Mouse (Mus musculus) adrenal gland, adult 8-10 months (tissue): Measurements from ENCODE around the gene Ppcs. TPM values are rescaled to one million over a fixed set of nuclear protein-coding genes. Genes with fewer than 3 reads are reported as not detected.

Experiments used
- DNase-seq: peaks from one replicate; pipeline ENCODE4 v3.0.0; 2022
- total RNA-seq, 4 experiments: library from RNA; stranded (reverse); gene quantifications; 2 replicates each; pipeline ENCODE4 v1.2.4; 2022

Gene Ppcs
- 10 to 100 TPM; 47.3 to 58.1 (median 49.5) TPM for total RNA-seq

DNA sequence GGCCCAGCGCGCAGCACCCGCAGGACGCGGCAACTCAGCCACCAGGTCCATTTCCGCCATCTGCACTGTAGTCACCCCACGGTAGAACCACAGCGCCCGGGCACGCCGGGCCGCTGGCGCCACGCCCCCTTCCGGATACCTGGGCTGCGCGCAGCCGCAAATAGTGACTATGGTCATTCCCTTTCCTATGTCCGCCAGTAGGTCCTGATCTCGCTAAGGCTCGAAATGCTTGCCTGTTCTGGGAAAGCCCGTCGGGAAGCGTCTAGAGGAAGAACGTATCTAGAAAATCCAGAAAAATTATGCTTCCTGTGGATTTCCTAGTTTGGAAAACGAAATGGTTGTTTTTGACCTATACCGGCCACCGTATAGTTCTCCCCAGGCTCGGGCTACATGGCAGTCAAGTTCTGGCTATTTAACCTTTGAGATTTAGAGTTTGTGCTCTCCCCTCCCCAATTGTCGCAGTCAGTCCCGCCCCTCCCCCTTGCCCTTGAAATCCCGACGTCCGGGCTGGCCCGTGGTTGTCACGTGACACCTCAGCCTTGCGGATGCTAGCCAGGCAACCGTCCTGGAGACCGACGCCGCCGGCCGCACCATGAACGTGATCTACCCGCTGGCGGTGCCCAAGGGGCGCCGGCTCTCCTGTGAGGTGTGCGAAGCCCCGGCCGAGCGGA is at the start of gene Ppcs, which contains the start of gene Zmynd12:
Gene Ppcs, minus strand, starts transcription at position 127 of the 671 bp plus-strand sequence.
Gene Zmynd12, plus strand, starts transcription at position 521 of the 671 bp plus-strand sequence.
- peak; percentile 92 for DNase-seq

DNA sequence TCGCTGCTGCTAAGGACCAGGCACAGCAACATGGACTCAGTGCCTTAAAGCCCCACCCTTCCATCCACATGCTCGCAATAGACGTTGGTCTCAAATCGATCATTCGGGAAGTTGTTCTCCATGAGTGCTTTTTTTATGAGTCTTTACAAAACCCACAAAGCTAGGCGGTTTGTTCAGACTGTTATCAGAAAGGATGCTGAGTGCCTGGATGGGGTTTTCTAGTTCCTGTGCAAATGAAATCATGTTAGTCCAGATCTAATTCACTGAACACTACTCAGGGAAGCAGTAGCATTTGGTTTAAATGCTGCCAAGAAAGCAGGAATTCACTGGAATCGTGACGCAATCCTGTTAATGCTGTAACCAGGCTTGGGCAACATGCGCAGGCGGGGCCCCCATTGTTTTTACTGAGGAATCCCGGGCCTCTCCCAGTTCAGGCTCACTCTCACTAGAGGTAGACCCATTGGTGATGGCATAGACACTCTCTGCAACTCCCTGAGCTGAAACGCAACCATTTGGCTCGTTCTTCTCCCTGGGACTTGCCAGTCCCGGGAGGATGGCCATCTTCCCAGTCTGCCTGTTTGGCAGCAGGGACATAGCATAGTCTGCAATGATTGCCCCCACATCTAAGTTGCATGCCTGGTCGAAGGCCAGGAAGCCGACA is 45.6 kb upstream of the Ppcs start:
- DNase-seq, result no peak

DNA sequence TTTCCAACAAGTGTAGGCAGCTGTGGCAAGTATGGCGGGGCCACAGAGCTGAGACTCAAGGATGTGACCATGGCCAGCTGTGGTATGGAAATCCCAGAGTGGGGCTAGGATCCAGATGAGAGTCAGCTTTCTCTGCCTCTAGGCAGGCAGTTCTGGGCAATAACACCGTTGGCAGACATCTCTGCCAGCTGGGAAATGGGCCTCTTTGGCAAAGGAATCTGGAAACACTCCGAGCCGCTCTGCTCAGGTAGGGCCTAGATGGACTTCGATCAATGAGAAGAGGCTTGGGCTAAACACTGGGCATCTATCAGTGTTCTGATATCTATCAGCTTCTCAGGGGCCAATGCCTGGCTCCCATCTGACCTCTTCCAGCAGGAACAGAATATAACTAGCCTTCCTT is 43.6 kb upstream of the Ppcs start:
- no peak for DNase-seq

DNA sequence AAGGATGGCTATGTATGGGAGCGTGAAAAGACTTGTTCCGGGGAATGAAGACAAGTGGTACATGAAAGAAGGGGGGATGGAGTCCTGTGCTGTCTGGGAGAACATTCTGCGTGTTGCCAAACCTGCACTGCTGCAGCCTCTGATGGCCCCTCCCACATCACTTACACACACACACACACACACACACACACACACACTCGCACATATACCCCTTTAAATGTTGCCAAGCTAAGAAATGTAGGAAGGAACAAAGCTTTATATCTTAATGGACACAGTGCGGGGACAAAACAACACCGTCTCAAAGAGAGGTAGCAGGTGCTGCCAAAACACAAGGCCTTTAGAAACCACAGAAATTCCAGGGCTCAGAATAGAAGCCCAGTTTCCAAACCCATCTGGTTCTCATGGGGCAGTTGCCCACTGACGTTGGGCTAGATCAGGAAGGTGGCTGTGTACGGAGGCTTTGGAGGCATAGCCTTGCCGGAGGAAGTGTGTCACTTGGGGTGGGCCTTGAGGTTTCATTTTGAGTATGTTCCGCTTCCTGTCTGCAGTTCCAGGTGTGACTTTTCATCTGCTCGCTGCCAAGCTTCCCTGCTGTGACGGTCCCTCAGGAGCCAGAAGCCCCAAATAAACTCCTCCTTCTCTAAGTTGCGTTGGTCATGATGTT is 41.7 kb upstream of the Ppcs start:
- DNase-seq, result no peak

DNA sequence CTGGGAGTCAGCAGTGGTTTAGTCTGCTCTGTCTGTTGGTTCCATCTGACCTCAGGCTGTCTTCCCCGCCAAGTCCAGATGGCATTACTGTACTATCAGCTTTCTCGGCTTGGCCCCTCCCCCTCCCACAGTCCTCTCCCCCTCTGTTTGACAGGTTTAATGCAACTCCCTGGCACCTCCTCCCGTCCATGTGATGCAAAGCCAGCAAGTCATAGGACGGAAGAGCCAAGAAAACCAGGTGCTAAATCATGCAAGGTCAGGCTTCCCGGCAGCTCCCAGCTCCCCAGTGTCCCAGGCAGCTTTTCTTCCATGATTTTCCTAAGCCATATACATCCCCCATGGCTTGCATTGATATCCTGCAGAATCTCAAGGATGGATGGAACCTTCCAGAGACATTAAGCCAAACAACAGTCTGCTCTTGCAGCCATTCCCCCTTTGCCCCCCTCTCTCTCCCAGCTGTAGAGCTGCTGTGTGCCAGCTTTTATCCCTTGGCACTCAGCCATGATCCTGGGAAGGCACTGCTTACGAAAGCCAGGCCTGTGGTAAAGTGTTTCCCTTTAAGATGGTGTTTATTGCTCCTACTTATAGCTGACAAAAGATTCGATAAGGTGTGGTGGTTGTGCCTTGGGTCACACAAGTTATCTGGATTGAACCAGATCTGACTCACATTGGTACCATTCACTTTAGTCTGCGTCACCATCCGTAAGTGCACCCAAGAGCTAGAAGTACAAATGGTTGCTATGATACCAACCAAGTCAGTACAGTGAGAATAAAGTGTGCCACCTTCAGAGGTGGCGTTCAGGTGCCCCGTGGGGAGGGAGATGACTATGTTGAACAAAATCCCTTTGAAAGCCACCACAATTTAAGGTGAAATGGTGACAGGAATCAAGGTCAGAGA is 40.9 kb upstream of the Ppcs start:
- peak; percentile 37 for DNase-seq

DNA sequence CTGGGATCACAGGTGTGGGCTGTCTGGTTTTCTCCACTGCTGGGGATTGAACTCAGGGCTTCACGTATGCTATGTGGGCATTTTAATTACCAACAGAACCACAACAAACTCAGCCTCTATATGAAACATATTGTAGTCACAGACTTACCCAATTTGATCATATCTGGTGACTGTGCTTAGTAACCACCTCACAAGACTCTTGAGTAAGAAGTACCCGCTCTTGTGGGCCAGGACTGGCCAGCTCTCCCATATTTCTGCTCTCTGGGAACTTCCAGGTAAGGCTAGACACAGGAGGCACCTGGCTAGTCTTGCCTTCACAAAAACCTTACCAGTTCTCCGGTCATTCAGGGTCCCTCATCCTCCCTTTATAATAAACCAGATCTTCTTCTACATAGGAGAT is 40.2 kb upstream of the Ppcs start:
- DNase-seq, result no peak

DNA sequence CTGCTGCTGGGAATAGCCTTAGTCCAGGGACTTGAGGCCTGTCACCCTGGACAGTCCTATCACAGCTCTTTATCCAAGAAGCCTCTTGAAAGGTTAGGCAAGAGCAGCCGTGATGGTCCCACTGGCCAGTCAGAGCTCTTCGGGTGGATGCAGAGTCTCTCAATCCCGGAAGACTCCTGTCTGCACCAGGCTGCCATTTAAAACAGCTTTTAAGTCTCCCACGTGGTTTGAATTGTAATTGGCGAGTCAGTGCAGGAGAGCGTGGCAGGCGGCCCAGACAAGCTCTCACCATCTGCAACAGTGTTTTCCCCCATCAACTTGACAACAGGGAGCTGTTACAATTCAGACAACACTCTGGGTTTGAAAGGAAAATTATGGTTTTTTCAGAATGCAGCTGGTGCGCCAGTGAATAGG is 38.5 kb upstream of the Ppcs start:
- no peak for DNase-seq

DNA sequence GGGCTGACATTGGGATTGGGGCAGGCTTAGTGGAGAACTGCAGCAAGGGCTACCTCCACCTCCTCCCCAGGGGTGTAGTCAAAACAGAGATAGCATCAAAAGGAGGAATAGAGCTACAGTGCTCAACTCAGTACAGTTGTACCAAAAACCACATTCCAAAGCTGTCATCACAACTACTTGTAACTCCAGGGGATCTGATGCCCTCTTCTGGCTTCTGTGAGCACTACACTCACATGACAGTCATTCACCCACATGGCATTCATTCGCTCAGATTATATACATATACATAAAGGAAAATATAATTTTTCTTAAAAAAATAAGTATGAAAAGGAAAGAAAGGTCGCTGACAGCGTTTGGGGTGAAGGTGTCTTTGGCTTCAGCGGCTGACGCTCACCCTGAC is 38.1 kb upstream of the Ppcs start:
- no peak for DNase-seq

DNA sequence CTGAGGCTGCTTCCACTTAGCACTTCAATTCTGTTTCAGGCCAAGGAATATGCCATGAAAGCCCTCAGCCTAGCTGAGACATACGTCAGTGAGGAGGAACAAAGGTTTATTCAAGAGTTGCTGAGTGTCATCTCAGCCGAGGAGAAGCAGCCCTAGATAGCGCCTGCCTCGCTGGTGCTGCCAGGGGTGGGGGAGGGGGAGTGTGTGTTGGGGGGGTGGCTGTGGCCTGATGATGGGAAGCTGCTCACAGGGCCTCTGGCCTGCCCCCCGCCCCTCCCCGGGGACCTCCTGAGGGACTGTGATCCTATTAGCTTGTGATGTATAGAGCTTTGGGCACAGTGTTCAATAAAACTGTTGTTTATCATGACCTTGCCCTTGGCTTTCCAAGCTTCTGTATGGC is 31.3 kb upstream of the Ppcs start:
- DNase-seq, result no peak

DNA sequence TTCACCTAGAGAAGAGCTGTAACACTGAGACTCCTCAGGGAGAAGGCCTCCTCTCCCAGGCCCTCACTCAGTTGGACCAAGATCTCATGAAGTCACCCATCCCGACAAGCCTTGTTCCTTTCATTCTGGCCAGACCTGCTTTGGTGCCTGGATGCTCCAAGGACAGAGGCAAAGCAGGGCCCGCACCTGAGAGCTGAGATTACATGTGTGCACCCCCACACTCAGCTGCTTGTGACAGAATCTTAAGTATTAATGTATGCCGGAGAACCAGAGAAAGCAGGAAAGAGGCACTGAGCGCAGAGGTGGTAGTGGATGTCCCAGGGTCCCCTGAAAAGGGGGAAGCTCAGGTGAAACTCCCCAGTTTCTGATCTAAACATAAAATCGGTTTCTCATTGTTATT is 30.9 kb upstream of the Ppcs start:
- DNase-seq, result no peak

DNA sequence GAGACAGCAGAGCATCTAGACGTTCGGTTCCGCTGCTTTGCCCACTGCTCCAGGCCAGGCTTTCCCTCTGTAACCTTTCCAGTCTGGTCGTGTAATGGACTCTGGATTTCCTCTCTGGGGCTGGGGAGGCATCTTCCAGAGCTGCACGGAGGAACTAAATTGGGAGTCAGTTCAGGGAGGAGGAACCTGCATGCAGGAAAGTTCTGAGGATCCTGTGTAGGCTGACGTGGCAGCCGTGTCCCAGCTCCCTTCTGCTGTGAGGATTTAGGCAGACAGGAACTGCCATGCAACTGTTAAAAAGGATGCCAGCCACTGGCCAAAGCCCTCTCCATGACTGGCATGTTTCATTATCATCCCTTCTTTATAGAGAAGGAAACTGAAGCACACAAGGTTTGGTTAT is 28.2 kb upstream of the Ppcs start:
- DNase-seq, result no peak

DNA sequence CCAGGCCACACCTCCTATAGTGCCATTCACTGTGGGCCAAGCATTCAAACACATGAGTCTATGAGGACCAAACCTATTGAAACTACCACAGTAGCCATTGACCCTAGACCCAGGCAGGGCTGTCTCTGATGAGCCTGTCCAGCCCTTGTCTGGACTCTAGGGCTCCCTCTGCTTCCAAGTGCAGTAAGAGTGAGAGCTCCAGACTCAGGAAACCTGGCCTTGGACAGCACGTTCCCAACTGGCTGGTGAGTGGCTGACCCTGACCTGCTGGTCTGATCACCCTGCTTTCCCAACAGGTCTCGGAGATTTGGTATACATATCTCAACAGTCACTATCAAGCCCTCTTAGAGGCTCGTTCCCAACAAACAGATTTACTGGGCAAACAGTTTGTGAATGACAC is 25.6 kb upstream of the Ppcs start:
- peak; percentile 56 for DNase-seq

DNA sequence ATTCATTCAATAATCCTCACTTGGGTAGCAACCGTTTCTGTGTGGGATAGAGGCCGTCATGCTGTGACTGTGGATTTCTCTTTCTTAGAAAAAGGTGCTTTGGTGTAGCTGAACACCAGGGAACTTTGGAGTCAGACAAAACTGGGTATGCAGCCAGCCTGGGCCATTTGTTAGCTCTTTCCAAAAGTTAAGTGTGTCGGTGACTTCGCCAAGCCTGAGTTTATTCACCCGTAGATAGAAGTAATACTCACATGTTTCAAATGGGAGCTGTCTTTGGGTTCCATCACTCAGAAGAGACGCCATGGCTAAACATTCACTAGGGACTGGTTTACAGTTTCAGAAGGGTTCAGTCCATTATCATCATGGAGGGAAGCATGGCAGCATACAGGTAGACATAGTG is 25.0 kb upstream of the Ppcs start:
- no peak for DNase-seq

DNA sequence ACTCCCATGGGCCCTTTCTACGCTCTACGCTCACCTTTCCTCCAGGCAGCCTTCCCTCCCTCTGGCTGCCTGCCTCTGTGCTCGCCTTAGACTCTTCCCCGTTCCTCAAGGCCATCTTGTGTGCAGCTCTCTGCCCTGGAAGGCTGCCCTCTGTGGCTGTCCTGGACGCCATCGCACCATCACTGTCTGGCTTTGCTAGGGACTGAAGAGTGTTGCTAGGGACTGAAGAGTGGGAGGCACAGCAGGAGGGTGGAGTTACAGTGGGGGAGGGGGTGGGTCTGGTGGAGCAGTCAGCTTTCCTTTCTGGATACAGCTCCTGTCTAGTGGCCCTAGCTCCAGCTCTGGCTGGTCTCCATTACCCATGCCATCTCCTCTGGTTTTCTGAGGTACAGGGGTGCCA is 20.3 kb upstream of the Ppcs start:
- DNase-seq, result no peak

DNA sequence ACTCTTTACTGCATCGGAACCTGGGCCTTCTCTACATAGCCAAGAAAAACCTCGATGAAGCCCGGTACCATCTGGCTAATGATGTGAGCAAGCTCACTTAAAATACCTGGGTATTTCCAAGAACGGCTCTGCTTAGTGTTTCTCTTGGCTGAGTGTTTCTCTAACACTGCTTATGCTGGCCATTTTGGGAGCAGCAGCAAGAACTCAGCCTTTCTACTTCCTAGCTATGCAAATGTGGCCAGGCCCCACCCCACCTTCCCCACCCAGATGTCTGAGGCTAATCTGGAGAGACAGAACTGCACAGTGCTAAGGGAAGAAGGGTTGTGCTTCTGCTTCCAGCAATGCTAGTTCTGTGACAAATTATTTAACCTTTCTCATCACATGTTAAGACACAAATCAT is 19.6 kb upstream of the Ppcs start:
- no peak for DNase-seq

DNA sequence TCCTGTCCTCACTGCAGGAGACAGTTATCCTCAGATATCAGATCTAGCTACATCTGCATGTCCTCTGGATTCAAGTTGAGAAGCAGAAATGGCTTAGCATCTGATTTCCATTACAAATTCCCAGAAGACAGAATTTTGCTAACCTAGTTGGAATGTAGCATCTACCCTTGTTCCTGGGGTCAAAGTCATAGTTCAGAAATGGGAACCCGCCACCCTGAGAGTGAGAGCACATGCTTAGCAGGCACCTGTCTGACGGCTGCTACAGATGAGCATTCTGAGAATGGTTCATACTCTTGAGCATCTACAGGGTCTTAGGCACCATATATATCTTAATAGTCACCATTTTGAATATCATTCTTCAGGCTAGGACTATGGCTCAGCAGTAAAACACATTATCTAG is 15.7 kb upstream of the Ppcs start:
- DNase-seq, result no peak

DNA sequence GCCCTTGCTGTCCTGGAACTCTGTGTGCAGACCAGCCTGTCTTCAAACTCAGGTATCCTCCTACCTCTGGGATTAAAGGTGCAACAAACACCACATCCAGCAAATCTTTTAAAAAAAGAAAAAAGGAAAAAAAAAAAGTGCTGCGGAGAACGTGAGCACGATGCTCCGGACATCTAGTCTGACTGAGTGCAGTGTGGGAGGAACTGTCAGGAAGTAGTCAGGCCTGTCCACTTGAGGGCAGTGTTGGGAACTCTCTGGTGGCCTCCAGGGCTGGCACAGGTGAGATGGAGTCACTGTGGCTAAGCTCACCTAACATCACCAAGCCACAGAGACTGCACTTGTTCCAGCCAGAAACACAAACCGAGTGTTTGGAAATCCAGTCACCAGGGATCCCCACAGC is 8.5 kb upstream of the Ppcs start:
- peak; percentile 25 for DNase-seq

DNA sequence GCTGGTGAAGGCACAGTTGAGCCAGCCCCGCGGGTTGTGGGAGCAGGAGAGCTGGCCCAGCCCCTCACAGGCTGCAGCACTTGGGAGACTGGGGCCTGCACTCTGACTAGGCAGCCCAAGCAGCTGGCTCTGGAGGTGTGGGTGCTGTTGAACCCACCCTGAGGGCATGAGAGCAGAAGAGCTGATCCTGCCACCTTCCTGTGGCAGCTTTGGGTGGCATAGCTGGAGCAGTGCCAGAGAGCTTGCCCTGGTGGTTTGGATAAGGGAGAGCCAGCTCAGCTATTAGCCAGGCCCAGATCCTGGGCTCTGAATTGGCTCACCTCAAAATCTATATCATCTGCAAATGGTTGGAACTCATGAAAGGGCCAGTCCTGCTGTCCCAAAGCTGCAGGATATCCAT is 5.5 kb upstream of the Ppcs start:
- DNase-seq, result peak; percentile 29

DNA sequence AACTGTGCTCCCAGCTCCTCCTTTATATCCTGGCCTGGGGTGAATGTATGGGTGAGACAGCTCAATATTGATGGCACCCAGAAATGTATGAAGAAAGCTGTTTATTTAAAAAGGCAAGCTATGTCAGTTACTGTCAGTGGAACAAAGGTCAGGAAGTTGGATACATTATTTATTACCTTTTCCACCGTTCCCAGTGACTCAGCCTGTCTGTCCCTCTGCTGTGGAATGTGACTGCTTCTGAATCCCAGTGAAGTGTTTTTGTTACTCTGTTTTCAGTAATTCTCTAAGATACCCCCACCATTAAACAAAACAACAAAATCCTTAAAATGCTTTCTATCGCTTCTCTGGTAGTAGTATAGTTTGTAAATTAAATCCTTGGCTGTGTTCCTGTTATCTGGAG is 3.4 kb upstream of the Ppcs start:
- no peak for DNase-seq

DNA sequence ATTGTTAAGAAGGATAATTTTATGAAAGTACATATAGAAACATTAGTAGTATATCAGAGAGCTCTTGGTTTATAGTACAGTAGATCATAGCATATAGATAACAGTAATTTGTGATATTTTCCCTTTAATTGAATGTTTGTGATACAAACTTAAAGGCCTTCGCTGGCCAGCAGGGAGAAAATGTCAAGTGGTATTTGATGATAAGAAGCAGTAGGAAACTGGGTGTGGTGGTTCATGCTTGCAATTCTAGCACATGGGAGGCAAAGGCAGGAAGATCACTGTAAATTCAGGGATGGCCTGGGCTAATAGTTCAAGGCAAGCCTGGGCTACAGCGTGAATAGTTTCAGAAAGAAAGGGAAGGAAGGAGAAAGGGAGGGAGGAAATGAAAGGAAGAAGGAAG is 2.9 kb upstream of the Ppcs start:
- DNase-seq, result no peak

DNA sequence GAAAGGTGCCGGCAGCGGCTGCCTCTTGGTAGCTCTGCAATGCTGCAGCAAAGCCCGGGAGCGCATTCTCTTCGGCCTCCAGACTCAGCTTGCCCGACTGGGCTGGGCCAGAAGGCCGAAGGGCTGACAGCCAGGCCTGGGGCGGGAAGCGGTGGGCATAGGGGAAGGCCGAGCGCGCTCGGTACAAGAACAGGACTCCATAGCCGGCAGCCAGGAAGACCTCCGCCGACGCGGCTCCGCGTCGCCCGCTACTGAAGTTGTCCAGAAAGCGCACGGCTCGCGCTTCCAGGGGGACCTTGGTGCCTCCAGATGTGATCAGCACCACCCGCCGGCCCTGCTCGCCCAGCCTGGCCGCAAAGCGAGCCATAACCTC is 313 bp downstream of the Ppcs start:
- DNase-seq, result peak; percentile 21

DNA sequence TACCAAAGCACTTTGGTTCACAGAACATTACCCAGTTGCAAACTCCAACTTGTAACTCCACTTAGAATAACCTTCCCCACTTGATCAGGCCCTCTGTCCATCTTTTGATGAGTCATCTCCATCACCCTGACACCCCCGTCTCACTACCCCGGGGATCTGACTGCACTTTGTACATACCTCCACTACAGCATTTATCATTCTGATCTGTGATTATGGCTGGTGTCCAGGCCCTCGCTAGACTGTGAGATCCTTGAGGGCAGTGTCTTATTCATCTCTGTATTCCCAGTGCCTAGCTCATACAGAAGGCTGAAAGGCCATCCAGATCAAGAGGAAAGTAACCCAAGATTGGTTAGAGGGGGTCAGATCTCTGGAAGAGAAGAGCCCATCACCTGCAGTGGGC is 1.0 kb downstream of the Ppcs start:
- peak; percentile 37 for DNase-seq

DNA sequence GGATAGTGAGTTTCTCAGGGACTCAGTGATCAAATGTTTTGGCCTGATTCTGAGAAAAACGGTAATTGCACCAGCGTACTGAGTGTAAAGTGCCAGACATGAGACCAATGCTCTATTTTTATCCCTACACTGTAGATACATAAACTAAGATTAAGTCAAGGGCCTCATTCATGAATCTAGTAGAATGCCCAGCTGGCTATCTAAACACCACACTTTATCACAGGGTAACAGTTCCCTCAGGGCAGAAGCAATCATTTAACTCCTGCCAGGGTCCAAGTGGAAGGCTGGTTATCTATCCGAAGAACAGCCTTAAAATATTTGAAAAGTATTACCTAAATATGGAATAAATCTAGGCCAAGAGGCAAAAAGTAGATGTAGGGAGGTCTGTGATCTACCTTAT is 4.3 kb downstream of the Ppcs start:
- DNase-seq, result no peak
